Mouse (Mus musculus): Measurements from ENCODE around the gene 3110009E18Rik. TPM values are rescaled to one million over a fixed set of nuclear protein-coding genes. Genes with fewer than 3 reads are reported as not detected.

Gene 3110009E18Rik
- polyA plus RNA-seq, 1 experiment from 2014 or later = 21.3 TPM

GRCm38 (mm10) chr1:120098327-120098726, 22.7 kb upstream of the 3110009E18Rik start:
- H3K27ac ChIP-seq (ENCODE audit: low read depth) = no peak overlapping the region
- no peaks in the 10 kb centered on the region for H3K36me3 ChIP-seq (ENCODE audit: control insufficient read depth, insufficient read depth, low read length)
- no peaks in the 10 kb centered on the region for H3K4me1 ChIP-seq (replicated peaks; ENCODE audit: control insufficient read depth, insufficient read depth, low read length)
- no peak overlapping the region for H3K4me2 ChIP-seq (ENCODE audit: low read length)
- no peak overlapping the region for H3K9ac ChIP-seq (ENCODE audit: low read length)
- no peaks in the 10 kb centered on the region for H3K9me3 ChIP-seq (ENCODE audit: control insufficient read depth, low read length)
- peak; percentile 82 for DNase-seq (ENCODE audit: low spot score)
- H3K4me3 ChIP-seq (ENCODE audit: low read depth, low read length) = no peak overlapping the region
- 15% methylated on average over 7 of the region's 7 CpGs for WGBS
- no peak for ATAC-seq (replicated peaks; ENCODE audit: low FRiP score, low TSS enrichment, low read depth)
- no peaks in the 10 kb centered on the region for H3K27me3 ChIP-seq (replicated peaks; ENCODE audit: control insufficient read depth, insufficient read depth, low read length)

GRCm38 (mm10) chr1:120099483-120099882, 21.5 kb upstream of the 3110009E18Rik start:
- H3K27ac ChIP-seq (ENCODE audit: low read depth) = no peak overlapping the region
- H3K4me1 ChIP-seq (replicated peaks; ENCODE audit: control insufficient read depth, insufficient read depth, low read length) = no peaks in the 10 kb centered on the region
- H3K27me3 ChIP-seq (replicated peaks; ENCODE audit: control insufficient read depth, insufficient read depth, low read length) = no peaks in the 10 kb centered on the region
- DNase-seq (ENCODE audit: low spot score) = no peak
- no peak for ATAC-seq (replicated peaks; ENCODE audit: low FRiP score, low TSS enrichment, low read depth)
- H3K4me2 ChIP-seq (ENCODE audit: low read length) = no peak overlapping the region
- H3K9me3 ChIP-seq (ENCODE audit: control insufficient read depth, low read length) = no peaks in the 10 kb centered on the region
- no peak overlapping the region for H3K4me3 ChIP-seq (ENCODE audit: low read depth, low read length)
- no peak overlapping the region for H3K9ac ChIP-seq (ENCODE audit: low read length)
- H3K36me3 ChIP-seq (ENCODE audit: control insufficient read depth, insufficient read depth, low read length) = no peaks in the 10 kb centered on the region
- WGBS = 63% methylated on average over 6 of the region's 6 CpGs

- Histone ChIP-seq H3K36me3 (ENCODE audit: control insufficient read depth, insufficient read depth, low read length) (no peaks in the 10 kb centered on the region), H3K27ac (ENCODE audit: low read depth) (no peak overlapping the region), H3K9me3 (ENCODE audit: control insufficient read depth, low read length) (no peaks in the 10 kb centered on the region), H3K4me1 (replicated peaks; ENCODE audit: control insufficient read depth, insufficient read depth, low read length) (no peaks in the 10 kb centered on the region), H3K4me3 (ENCODE audit: low read depth, low read length) (no peak overlapping the region), H3K4me2 (ENCODE audit: low read length) (no peak overlapping the region), H3K9ac (ENCODE audit: low read length) (no peak overlapping the region), H3K27me3 (replicated peaks; ENCODE audit: control insufficient read depth, insufficient read depth, low read length) (no peaks in the 10 kb centered on the region)
- no peak for ATAC-seq (replicated peaks; ENCODE audit: low FRiP score, low TSS enrichment, low read depth)
- DNase-seq (ENCODE audit: low spot score) = no peak
- WGBS = 79% methylated on average over 8 of the region's 8 CpGs
Measured at GRCm38 (mm10) chr1:120100456-120101226, 20.3 kb upstream of the 3110009E18Rik start.

- DNase-seq (ENCODE audit: low spot score) (no peak), ATAC-seq (replicated peaks; ENCODE audit: low FRiP score, low TSS enrichment, low read depth) (no peak)
- Histone ChIP-seq H3K27me3 (replicated peaks; ENCODE audit: control insufficient read depth, insufficient read depth, low read length) (no peaks in the 10 kb centered on the region), H3K9ac (ENCODE audit: low read length) (no peak overlapping the region), H3K4me1 (replicated peaks; ENCODE audit: control insufficient read depth, insufficient read depth, low read length) (no peaks in the 10 kb centered on the region), H3K36me3 (ENCODE audit: control insufficient read depth, insufficient read depth, low read length) (no peaks in the 10 kb centered on the region), H3K9me3 (ENCODE audit: control insufficient read depth, low read length) (no peaks in the 10 kb centered on the region), H3K4me2 (ENCODE audit: low read length) (no peak overlapping the region), H3K4me3 (ENCODE audit: low read depth, low read length) (no peak overlapping the region), H3K27ac (ENCODE audit: low read depth) (no peak overlapping the region)
- 82% methylated on average over 3 of the region's 3 CpGs for WGBS
Measured at GRCm38 (mm10) chr1:120101227-120101609, 19.8 kb upstream of the 3110009E18Rik start.

- H3K27ac ChIP-seq (ENCODE audit: low read depth) = no peak overlapping the region
- H3K9ac ChIP-seq (ENCODE audit: low read length) = no peak overlapping the region
- H3K36me3 ChIP-seq (ENCODE audit: control insufficient read depth, insufficient read depth, low read length) = no peaks in the 10 kb centered on the region
- H3K9me3 ChIP-seq (ENCODE audit: control insufficient read depth, low read length) = no peaks in the 10 kb centered on the region
- ATAC-seq (replicated peaks; ENCODE audit: low FRiP score, low TSS enrichment, low read depth) (no peak), DNase-seq (ENCODE audit: low spot score) (no peak)
- H3K4me1 ChIP-seq (replicated peaks; ENCODE audit: control insufficient read depth, insufficient read depth, low read length) = no peaks in the 10 kb centered on the region
- 82% methylated on average over 5 of the region's 5 CpGs for WGBS
- no peak overlapping the region for H3K4me3 ChIP-seq (ENCODE audit: low read depth, low read length)
- no peaks in the 10 kb centered on the region for H3K27me3 ChIP-seq (replicated peaks; ENCODE audit: control insufficient read depth, insufficient read depth, low read length)
- no peak overlapping the region for H3K4me2 ChIP-seq (ENCODE audit: low read length)
Measured at GRCm38 (mm10) chr1:120105556-120105959, 15.4 kb upstream of the 3110009E18Rik start.

GRCm38 (mm10) chr1:120109741-120110432, 11.1 kb upstream of the 3110009E18Rik start:
- no peak overlapping the region for H3K27ac ChIP-seq (ENCODE audit: low read depth)
- no peak for ATAC-seq (replicated peaks; ENCODE audit: low FRiP score, low TSS enrichment, low read depth)

GRCm38 (mm10) chr1:120111766-120112165, 9.2 kb upstream of the 3110009E18Rik start:
- peaks cover 43% of the 10 kb centered on the region for H3K36me3 ChIP-seq (ENCODE audit: control insufficient read depth, insufficient read depth, low read length)

More at GRCm38 (mm10) chr1:120109741-120110432, 11.1 kb upstream of the 3110009E18Rik start:
- Histone ChIP-seq H3K4me2 (ENCODE audit: low read length) (no peak overlapping the region), H3K9me3 (ENCODE audit: control insufficient read depth, low read length) (no peaks in the 10 kb centered on the region; the same call in 1 of the 2 replicates), H3K9ac (ENCODE audit: low read length) (no peak overlapping the region), H3K4me3 (ENCODE audit: low read depth, low read length) (no peak overlapping the region), H3K36me3 (ENCODE audit: control insufficient read depth, insufficient read depth, low read length) (peaks cover 27% of the 10 kb centered on the region), H3K27me3 (replicated peaks; ENCODE audit: control insufficient read depth, insufficient read depth, low read length) (no peaks in the 10 kb centered on the region), H3K4me1 (replicated peaks; ENCODE audit: control insufficient read depth, insufficient read depth, low read length) (no peaks in the 10 kb centered on the region)
- WGBS = 88% methylated on average over 19 of the region's 19 CpGs
- DNase-seq (ENCODE audit: low spot score) = no peak

GRCm38 (mm10) chr1:120112251-120113187, 8.5 kb upstream of the 3110009E18Rik start:
- Histone ChIP-seq H3K36me3 (ENCODE audit: control insufficient read depth, insufficient read depth, low read length) (peaks cover 47% of the 10 kb centered on the region), H3K4me1 (replicated peaks; ENCODE audit: control insufficient read depth, insufficient read depth, low read length) (no peaks in the 10 kb centered on the region), H3K9ac (ENCODE audit: low read length) (no peak overlapping the region), H3K27me3 (replicated peaks; ENCODE audit: control insufficient read depth, insufficient read depth, low read length) (no peaks in the 10 kb centered on the region), H3K4me3 (ENCODE audit: low read depth, low read length) (no peak overlapping the region), H3K27ac (ENCODE audit: low read depth) (no peak overlapping the region), H3K4me2 (ENCODE audit: low read length) (no peak overlapping the region), H3K9me3 (ENCODE audit: control insufficient read depth, low read length) (no peaks in the 10 kb centered on the region; the same call in 1 of the 2 replicates)
- no peak for ATAC-seq (replicated peaks; ENCODE audit: low FRiP score, low TSS enrichment, low read depth)
- DNase-seq (ENCODE audit: low spot score) = no peak
- WGBS = 88% methylated on average over 12 of the region's 12 CpGs

More at GRCm38 (mm10) chr1:120111766-120112165, 9.2 kb upstream of the 3110009E18Rik start:
- ATAC-seq (replicated peaks; ENCODE audit: low FRiP score, low TSS enrichment, low read depth) (no peak), DNase-seq (ENCODE audit: low spot score) (no peak)
- no peak overlapping the region for H3K4me2 ChIP-seq (ENCODE audit: low read length)
- WGBS = 92% methylated on average over 8 of the region's 8 CpGs
- H3K9ac ChIP-seq (ENCODE audit: low read length) = no peak overlapping the region
- no peaks in the 10 kb centered on the region; the same call in 1 of the 2 replicates for H3K9me3 ChIP-seq (ENCODE audit: control insufficient read depth, low read length)
- no peak overlapping the region for H3K4me3 ChIP-seq (ENCODE audit: low read depth, low read length)
- H3K27me3 ChIP-seq (replicated peaks; ENCODE audit: control insufficient read depth, insufficient read depth, low read length) = no peaks in the 10 kb centered on the region
- no peaks in the 10 kb centered on the region for H3K4me1 ChIP-seq (replicated peaks; ENCODE audit: control insufficient read depth, insufficient read depth, low read length)
- no peak overlapping the region for H3K27ac ChIP-seq (ENCODE audit: low read depth)

Measured in intestine, embryonic 14.5 days (tissue).